Mouse (Mus musculus): ENCODE measurements around the gene Ercc4.

The Ercc4 gene

DNA sequence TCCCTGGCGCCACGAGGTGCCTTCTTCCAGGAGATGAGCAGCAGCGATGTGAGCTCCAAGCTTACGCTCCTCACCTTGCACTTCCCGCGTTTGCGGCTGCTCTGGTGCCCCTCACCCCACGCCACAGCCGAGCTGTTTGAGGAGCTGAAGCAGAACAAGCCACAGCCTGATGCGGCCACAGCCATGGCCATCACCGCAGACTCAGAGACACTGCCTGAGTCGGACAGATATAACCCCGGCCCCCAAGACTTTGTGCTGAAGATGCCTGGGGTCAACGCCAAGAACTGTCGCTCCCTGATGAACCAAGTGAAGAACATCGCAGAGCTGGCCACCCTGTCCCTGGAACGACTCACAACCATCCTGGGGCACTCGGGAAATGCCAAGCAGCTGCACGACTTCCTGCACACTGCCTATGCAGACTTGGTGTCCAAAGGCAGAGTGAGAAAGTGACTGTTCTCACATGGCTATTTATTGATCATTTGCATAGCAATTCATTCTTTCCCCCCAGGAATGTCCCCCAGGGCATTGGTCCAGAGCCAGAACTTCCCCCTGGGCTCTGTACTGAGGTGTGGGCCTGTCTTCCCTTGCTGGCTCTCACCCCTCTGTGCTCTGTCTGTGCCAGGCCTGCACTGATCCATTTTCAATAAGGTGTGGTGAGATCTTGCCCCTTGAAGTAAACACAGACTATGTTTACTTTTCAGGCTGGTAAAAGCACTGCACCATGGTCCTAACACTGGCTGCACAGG is 38.5 kb downstream of the Ercc4 start:
- DNase-seq (ENCODE audit: low read depth, low spot score), result no peak

DNA sequence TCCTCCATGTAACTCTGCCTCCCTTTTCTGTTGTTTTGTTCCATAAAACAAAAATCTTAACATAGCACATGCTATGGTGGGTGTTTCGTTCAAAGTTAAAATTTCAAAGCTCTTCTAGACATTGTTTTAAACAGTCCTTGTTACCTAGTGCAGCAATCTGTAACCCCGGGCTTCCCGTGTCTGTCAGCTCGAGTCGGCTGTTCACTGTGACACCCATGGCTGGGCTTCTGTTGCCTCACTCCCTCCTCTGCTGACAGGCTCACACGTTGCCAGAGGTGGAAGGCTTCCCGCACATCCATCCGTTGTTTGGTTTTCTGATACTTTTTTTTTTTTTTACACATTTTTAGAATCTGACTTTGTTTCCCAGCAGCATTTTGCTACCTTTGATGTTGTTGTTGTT is 40.5 kb downstream of the Ercc4 start:
- no peak for DNase-seq (ENCODE audit: low read depth, low spot score)

DNA sequence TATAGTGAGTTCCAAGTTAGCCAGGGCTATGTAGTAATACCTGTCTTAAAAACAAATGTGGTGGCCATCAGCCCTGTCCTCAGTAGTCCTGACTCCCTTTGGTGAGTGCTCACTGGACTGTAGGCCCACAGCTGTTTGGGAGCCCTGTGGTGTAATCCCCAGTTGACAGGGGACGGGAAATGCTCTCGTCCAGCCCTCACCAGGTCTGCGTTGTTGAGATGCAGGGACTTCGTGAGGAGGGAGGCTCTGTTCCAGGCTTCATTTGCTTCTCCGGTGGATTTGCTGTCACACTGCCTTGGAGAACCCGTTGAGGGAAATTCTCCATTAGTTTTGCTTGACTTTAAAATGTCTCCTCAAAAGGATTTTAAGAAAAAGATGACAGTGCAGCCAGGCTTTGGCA is 41.3 kb downstream of the Ercc4 start:
- no peak for DNase-seq (ENCODE audit: low read depth, low spot score)

DNA sequence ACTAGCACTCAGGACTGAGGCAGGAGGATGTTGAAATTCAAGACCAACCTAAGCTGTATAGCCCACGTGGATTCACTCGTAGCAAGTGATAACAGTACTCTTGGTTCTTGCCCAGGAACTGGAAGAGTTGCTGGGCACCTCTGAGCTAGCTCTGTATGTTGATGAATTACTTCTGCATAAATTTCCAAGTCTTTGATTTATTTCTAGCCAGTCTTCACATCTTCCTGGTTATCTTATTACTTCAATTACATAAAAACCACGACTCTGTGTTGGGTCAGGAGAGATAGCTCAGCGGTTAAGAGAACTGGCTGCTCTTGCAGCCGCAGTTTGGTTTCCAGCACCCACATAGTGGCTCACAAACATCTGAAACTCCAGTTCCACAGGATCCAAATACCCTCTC is 43.0 kb downstream of the Ercc4 start:
- DNase-seq (ENCODE audit: low read depth, low spot score), result no peak

DNA sequence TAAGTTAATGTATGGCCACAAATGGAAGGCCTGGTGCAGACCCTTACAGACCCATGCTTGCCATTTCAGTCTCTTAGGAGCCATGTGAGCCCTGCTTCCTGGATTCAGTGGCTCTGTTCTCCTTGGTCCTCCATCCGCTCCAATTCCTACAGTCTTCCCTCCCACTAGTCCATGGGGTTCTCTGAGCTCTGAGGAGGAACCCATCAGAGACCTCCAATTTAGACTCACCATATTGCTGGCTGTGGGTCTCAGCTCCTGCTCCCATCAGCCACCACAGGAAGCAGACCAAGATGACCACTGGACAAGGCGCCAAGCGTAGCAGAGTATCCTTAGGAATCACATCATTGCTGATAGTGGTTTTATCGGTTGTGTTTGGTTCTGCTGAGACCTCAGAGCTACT is 43.7 kb downstream of the Ercc4 start:
- DNase-seq (ENCODE audit: low read depth, low spot score), result no peak

DNA sequence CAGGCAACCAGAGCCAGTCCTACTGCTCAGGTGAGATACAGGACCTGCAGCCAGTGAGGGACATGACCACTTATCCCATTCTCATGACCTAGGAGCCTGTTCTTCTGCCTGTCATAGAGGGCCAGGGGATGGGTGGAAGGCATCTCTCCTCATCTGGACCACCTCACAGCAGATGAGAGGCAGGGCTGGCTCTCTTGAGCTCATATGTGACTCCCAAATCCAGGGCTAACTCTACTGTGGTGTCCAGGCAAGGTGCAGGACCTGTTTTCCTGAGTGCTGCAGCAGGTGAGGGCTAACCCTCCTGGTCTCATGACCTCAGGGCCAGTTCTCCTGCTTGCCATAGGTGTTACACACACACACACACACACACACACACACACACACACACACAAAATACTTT is 44.9 kb downstream of the Ercc4 start:
- DNase-seq (ENCODE audit: low read depth, low spot score), result no peak

DNA sequence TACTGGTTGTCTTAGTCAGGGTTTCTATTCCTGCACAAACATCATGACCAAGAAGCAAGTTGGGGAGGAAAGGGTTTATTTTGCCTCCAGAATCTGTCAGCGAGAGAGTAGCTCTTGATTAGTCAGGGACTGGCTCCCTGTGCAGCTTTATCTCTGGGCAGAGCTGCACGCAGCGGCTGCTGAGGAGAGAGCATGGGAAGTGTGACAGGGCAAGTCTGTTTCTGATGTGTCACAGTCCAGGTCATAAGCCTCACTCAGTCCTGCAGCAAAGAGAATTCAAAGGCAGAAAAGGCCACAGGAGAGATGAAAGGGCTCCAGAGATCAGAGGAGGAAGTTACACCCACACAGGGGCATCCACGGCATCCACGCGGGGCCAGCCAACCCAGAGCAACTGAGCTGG is 47.8 kb downstream of the Ercc4 start:
- DNase-seq (ENCODE audit: low read depth, low spot score), result no peak

DNA sequence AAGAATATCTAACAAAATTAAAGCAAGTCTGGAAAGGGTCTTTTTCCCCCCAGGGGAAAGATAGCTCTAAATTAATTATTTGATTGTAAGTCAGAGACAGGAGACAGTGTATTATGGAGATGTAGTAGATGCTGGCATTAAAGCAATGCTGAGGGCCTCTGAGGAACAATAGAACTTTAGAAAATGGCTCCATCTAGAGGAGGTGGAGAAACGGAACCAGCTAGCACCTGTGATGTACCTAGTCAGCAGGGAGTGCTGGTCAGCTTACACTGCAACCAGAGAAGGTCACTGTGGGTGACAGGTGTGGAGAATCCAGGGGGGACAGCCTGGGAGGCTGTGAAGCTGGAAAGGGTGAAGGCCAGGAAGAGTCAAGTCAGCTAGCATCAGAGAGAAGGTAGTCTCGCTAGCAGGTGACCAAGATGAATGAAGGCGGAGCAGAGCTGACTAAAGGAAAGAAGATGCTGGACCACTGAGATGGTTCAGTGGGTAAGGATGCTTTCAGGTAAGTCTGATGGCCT is 48.7 kb downstream of the Ercc4 start:
- no peak for DNase-seq (ENCODE audit: low read depth, low spot score)

DNA sequence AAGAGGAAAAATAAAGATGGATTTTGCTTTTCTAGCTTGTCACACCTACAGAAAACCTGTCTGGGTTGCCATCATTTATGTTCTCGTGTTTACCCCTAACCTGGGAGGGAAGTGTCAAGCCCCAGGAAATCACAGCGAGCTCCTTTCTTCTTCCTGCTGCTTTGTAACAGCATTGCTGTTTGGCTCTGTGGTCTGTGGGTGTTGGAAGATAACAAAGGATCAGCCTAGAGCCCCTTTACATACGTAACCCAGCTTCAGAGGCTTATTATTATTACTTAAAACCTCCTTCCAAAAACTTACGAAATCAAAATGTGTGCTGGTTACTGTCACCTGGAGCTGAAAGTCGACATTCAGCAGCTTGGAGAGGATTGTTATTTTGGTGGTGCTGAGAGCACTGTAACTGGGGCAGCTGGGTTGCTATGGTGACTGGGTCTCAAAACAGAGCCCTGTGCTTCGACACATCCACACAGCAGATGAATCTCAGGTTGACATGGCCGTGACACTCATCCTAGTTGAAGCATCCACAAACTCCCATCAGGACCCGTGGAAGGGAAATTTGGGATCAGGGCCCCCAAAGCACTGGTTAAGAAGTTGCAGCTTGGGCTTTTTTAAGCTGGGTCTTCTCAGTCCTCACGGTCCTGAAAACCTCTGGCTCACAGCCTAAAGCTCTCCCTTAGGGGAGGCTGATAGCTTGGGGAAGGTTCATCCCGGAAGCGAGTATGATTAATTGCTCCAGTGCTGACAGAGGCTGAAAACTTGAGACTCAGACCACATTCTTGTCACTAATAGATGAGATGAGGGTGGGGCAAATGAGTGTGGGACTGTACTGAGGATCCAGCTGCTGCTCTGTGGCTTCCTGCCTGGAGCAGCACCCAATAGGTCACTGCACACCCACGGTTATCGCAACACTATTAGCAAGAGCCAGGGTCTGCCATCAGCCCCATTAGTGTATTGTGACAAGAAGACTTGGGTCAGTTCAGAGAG is 49.7 kb downstream of the Ercc4 start:
- peak; percentile 28 for DNase-seq (ENCODE audit: low read depth, low spot score)

DNA sequence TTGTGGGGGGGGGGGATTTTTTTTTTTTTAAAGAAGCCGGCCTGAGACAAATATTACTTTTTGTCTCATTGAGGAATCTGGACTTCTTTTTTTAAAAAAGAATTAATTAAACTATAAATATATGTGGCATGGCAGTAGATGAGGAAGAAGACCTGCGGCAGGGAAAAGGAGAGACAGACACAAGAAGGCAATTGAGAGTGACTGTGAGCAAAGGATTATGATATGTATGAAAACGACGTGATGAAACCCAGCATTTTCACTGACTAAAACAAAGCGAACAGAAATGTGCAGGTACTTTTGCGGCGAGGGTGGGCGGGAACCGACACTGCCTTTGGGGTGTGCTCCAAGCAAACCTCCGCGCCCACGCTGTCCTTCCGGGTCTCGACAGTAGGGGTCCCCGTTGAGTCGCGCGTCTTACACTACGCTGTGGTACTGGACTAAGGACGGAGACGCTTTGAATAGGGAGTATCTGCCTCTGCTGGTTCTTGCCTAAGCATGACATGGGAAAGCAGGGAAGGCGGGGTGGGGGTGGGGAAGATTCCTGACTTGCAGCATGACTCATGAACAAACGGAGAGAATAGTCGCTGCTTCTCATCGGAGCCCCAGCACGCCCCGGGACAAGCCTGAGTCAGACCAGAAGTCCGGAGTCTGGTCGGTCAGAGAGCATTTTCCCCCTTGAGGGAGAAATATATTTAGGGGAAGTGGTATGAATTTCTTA is 50.6 kb downstream of the Ercc4 start:
- DNase-seq (ENCODE audit: low read depth, low spot score), result peak; percentile 85

DNA sequence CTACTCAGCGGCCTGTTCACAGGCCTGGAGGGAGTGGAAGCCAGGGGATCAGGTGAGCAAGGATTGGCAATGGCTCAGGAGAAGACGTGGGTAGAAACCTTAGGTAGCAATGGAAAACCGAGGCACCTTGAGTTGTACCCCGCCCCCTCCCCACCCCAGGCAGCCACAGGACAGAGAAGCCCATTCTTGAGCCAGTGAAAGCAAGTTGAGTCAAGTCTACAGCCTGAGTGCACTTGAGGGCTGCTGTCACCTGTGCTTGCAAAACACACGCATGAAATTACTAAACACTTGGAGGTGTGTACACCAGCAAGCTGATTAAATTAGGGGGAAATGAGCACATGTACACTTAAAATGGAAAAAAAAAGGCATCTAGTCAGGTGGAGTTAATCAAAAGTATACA is 52.0 kb downstream of the Ercc4 start:
- DNase-seq (ENCODE audit: low read depth, low spot score), result no peak

DNA sequence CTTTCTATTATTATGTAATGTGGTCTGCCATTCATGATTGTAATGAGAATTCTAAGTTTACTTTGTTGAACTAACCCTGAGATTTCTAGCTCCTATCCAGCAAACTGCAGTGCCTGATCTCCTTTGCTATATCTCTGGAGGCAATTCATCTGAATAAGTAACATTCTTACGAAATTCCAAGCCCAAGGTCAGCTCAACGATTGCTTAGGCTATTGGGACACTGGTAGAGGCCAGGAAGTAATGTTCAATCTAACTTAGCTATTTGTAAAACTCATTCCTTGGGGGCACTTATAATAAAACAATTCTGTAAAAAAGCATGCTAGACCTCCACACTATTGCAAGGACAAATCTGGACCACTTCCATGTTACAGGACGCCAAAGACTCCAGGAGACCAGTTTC is 58.2 kb downstream of the Ercc4 start:
- no peak for DNase-seq (ENCODE audit: low read depth, low spot score)

DNA sequence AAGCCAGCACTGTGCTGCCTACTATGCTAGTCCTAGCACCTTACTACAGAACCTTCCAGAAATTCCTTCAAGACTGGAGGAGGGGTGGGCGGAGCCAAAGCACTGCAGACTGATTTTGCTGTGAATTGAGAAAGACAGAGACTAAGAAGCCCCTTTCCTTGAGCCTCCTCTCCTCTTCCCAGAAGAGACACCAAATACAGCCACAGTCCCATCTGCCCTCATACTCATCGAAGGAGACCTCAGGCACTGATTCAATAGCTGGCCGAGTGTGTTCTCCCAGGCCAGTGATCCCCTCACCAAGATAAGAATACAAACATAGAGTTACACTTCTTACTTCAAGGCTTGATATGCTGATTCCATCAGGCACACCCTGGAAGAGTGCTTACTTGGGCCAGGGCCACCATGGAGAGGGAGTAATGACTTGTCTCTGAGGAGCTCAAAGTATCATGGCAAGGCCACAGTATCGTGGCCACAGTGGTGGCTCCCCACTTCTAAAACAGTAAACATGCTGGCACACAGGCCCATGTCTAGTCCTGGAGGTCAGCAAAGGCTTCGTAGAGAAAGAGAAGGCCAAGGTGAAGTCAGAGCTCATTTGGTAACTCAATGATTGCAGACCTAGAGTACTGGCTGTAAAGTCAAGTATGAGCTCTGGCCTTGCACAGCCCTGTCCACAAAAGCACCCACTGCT is 63.7 kb downstream of the Ercc4 start:
- DNase-seq (ENCODE audit: low read depth, low spot score), result no peak

DNA sequence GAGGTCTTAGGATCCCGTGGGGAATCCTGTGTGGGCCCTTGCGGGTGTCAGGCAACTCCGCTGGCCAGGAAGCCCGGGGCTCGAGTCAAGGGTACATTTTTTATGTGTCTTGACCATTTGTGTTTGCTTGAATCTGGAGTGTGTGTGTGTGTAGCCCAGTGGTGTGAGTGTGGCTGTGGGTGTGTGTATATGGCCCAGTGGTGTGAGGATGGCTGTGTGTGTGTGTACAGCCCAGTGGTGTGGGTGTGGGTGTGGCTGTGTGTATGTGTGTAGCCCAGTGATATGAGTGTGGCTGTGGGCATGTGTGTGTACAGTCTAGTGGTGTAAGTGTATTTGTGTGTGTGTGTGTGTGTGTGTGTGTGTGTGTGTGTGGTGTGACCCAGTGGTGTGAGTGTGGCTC is 73.0 kb downstream of the Ercc4 start:
- DNase-seq (ENCODE audit: low read depth, low spot score), result no peak

DNA sequence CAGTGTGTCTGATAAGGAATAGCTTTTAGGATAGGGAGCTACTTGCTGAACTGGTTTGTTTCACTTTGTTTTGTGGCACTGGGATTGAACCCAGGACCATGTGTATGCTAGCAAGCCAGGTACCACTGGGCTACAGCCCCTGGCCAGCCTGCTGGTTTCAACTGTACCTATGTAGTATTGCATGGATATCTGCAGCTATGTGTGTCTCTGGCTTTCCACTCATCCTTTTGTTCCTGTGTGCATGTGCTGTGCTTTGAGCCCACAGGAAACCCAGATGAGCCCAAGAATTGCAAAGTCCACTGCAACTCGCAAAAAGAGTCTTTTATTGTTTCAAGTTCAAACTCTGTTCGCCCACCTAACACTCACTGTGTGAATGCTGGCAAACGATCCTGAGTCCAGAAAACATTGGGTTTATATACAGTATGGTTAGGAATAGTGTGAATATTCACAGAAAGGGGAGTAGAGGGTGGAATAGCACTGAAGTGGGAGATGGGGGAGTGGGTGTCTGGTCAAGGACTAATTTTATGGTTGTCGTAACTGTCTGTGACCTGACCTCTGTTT is 73.8 kb downstream of the Ercc4 start:
- DNase-seq (ENCODE audit: low read depth, low spot score), result no peak

DNA sequence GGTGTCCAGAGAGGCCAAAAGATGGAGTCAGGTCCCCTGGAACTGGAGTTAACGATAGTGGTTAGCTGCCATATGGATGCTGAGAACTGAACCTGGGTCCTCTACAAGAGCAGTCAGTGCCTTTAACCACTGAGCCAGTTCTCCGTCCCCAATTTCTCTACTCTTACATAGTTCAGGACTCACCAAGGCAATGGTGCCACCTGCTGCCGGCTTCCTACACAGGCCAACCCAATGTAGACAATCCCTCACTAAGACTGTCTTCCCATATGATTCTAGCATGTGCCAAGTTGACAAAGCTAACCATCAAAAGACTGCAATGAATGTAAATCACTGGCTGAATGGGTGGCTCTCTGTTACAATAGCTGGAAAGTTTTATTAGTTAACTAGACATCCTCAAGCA is 74.9 kb downstream of the Ercc4 start:
- no peak for DNase-seq (ENCODE audit: low read depth, low spot score)

DNA sequence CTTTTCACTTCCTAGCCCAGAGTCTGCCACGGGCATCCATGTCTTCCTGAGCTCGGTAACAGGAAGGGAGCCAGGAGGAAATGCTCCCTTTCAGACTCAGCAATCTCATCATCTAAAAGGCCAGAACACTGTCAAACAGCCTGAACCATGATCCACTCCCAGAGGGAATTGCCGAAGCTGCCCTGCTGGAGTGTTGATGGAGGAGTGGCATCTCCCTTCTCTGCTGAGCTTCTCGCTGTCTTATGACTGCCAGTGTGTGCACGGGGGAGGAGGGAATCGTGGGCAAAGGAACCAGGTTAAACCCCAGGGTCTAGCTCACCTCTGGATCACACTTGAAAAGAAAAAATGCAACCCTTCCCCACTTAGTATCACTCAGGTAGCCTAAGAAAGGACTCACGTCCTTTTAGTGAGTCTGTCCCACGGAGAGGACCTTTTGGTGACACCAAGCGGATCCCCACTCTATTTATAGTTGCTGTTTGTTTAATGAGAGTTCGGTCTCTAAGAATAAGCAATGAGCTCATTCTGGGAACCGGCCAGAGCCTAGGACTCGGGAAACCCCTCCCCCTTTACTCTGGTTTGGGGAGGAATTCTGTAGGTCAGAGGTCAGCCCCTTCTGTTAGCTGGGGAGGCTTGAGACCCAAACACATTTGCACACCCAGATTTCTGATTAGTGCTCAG is 80.1 kb downstream of the Ercc4 start:
- DNase-seq (ENCODE audit: low read depth, low spot score), result no peak

DNA sequence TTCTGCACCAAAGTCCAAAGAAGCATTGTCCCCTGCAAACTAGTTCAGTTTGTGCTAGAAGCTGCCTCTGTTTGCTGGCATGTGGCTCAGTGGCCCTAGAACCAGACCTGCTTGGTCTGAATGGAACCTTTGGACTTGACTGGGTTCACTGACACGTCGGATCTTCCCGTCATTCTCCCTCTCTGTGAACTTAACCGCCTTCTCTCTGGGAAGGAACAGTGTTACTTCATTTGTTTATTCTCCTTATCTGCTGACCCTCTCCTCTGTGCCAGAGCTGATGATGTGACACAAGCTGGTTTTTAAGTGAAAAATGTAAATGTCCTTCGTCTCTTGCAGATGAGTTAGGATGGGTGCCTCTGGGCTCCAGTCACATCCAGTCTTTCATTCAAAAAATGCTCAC is 81.0 kb downstream of the Ercc4 start:
- DNase-seq (ENCODE audit: low read depth, low spot score), result no peak

DNA sequence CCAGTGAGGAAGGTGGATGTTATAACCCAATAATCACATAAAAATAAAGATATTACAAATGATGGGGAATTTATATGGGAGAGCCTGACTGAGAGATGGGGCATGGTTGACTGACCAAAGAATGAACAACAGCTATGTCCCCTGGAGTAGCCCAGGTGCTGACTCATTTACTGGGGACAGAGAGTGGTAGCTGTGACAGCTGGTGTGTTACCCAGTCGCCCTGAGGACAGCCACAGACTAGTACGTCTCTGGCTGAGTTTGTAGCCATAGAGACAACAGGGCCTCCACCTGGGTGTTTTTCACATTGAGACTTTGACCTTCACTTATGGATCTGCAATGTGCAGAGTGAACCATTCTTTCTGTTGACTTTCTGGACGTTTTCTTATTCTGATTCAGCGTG is 81.7 kb downstream of the Ercc4 start:
- DNase-seq (ENCODE audit: low read depth, low spot score), result no peak

DNA sequence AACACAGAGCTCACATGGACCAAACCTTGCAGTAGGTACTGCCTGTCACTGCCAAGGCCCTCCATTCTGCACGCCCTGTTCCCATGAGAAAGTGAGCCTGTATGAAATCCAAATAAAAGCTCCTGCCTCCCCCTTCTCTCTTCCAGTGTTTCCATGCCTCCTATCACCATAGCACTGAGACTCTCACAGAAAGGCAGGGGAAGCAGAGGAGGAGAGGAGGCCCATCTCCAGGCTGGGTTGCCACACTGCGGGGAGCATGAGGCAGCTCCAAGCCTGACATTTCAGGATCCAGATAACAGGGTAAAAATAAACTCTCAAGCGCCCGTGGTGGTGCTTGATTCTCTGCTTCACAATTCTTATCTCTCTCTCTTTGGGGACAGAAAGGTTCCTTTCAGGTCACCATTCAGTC is 84.2 kb downstream of the Ercc4 start:
- no peak for DNase-seq (ENCODE audit: low read depth, low spot score)

DNA sequence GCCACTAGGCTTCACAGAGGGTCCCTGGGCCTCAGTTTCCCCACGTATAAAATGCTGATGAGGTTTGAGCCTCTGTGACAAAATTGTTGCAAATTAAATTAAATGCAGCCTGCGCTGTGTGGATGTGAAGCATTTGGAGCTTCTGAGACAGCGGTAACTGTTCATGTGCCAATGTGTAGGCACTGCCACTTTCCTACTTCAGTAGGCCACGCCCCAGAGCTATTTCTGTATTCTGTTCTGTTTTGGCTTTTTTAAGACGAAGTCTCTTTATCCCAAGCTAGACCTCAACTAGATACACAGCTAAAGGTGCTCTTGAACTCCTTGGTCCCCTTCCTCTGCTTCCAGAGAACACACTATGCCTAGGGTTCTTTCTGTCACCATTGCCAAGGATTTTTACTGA is 85.4 kb downstream of the Ercc4 start:
- DNase-seq (ENCODE audit: low read depth, low spot score), result no peak

Measured in brain, embryonic 18.5 days (tissue).